Mouse (Mus musculus) gastrocnemius, postnatal 14 days (tissue): Measurements from ENCODE around the gene Serbp1. TPM values are rescaled to one million over a fixed set of nuclear protein-coding genes. Genes with fewer than 3 reads are reported as not detected.

Experiments
- DNase-seq: peaks from one replicate; pipeline ENCODE4 v3.0.0; 2021; ENCODE audit warnings: mixed read lengths
- intact Hi-C: fragments of 180-260 bp; cut with DNase I; formaldehyde crosslinking; loops from one replicate; pipeline ENCODE4 v1.15.1; 2025; ENCODE audit warnings: low total_unique reads
- total RNA-seq, 2 experiments: library from RNA; stranded (reverse); gene quantifications; 2 replicates each; pipeline ENCODE4 v1.2.3; 2021

The Serbp1 gene
- total RNA-seq, 2 experiments from 2014 or later: 304 to 369 TPM

DNA sequence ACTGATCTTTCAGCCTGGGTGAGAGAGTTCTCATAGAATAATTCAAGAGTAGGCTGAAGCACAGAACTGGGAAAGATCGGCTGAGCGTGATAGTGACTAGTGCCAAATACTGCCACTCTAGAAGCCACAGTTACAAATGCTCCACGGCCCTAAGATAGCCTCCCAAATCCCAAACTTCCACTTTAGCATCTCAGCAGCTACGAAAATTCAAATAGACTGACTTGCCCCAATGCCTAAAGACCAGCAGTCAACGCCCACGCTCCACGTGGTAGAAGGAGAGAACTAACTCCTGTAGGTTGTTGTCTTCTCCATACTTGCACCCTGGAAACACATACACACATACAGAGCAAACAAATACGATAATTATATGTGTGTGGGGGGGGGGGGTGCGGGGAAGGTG is 8.5 kb upstream of the Serbp1 start:
- intact Hi-C loops: no loop called here
- no peak for DNase-seq

GRCm38 (mm10) chr6:67229922-67230518 is 8.0 kb upstream of the Serbp1 start:
- intact Hi-C loops: no loop called here
- DNase-seq: no peak

DNA sequence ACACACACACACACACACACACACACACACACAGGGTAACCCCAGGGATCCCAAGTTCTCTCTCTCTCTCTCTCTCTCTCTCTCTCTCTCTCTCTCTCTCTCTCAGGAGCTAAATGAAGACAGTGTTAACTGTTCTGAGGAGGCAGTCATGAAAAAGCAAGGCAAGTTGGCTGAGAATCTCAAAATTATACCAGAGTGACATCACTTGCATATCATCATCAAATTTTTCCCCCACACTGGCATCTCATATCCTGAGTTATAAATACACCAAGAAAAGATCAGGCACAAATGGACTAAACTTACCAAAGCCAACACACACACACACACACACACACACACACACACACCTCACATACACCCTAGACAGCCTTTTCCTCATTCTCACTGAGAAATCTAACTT is 7.0 kb upstream of the Serbp1 start:
- intact Hi-C loops: no loop called here
- DNase-seq: no peak

GRCm38 (mm10) chr6:67235649-67236048 is 2.3 kb upstream of the Serbp1 start:
- intact Hi-C loops: no loop called here
- no peak for DNase-seq

GRCm38 (mm10) chr6:67236491-67237234 is 1.3 kb upstream of the Serbp1 start:
- DNase-seq: no peak
- intact Hi-C loops: no loop called here

GRCm38 (mm10) chr6:67241263-67241662 is 3.3 kb downstream of the Serbp1 start:
- DNase-seq: no peak
- intact Hi-C loops: no loop called here

GRCm38 (mm10) chr6:67243765-67244420 is 5.9 kb downstream of the Serbp1 start:
- intact Hi-C loops: no loop called here
- DNase-seq: no peak

DNA sequence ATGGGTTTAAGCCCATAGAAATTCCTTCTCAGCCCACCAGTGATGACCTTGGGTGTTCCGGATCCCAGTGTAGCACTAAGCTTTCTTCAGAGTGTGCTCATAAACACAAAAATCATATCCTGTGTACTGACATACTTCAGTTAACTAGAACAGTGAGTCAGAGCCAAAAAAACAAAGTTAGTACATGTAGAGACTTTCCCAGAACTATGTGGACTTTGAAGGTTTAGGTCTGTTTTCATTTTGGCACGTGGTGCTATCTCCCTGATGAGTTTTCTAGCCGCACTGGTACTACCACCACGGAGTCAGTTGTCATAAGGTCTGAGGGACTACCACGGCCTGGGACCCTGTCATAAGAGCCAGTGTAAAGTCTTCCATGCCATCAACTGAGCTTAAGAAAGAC is 6.5 kb downstream of the Serbp1 start:
- intact Hi-C loops: no loop called here
- DNase-seq: no peak

DNA sequence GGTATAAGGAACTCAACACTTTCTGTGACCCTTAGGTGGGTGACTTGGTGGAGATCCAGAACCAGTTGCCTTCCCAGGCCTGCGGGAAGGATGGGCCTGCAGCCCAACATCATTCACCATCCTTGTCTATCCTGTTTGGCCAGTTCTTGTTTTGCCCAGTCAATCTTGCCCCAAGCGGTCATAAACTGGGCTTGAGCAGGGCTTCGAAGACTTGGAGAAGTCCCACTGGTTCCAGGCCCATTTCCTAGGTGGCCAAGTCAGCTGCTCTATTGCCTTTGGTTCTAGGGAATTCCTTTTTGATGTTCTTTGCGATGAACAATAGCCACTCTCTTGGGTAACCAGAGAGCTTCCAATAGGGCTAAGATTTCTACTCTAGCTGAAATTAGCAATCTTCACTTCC is 13.1 kb downstream of the Serbp1 start:
- no peak for DNase-seq

GRCm38 (mm10) chr6:67264935-67265334 is 27.0 kb downstream of the Serbp1 start:
- no peak for DNase-seq
- intact Hi-C loops: no loop called here

More for the DNA sequence above, 13.1 kb downstream of the Serbp1 start:
- intact Hi-C loops: no loop called here

- no peak for DNase-seq
- intact Hi-C loops: no loop called here
Observed at GRCm38 (mm10) chr6:67266159-67266657, 28.2 kb downstream of the Serbp1 start.

DNA sequence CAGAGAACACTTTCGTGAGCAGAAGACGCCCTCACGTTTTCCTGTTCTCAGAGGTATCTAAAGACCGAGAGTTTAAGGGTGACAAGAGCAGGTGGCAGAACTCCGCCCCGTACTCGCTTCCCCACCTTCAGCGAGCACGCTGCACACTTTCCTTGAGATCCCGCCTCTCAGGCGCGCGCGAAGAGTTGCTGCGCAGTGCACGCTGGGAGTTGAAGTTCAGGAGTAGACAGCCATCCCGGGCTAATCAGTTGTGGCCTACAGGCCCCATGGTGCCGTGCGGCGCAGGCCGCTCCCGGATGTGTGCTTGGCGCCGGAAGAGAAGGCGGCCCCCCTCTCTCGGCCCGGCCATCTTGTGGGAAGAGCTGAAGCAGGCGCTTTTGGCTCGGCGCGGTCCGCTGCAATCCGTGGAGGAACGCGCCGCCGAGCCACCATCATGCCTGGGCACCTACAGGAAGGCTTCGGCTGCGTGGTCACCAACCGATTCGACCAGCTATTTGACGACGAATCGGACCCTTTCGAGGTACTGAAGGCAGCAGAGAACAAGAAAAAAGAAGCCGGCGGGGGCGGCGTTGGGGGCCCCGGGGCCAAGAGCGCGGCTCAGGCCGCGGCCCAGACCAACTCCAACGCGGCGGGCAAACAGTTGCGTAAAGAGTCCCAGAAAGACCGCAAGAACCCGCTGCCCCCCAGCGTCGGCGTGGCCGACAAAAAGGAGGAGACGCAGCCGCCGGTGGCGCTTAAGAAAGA is 28.9 kb downstream of the Serbp1 start:
- peak; percentile 95 for DNase-seq
- intact Hi-C loops: no loop called here

DNA sequence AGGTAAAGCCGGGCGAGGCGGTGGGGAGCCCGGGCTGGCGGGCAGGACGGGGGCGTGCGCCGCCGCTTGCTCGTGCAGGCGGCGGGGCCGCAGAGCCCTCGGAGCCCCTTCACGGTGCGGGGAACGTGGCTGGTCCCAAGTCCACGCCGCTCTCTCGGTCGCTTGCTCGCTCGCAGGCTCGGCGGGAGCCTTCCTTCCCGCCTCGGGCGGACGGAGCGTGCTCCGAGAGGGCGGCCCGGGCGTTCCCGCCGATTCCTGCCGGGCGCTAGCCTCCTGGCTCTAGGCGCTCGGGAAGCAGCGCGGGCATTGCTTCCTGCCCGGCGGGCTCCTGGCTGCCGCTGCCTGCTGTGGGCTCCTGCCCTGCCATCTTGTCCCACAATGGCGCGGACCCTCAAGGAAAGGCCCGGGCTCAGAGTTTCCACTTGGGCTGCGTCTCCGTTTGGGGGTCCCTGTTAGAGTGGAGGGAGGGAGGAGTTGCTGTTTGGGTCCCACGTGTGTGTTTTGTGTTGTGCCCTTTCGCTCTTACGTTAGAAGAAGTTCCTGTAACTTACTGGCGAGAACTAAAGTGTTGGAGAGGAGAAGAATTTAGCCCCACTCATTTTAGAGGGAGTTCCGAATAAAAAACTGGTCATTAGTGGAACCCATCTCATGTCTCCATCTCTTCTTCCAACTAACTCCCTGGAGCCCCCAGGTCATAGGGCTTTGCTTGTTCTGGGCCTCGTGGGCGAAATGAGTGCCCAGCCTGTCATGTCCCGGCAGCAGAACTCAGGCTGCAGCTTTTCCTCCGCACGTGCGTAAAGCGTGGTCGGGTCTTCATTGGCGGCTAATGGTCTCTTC is 29.6 kb downstream of the Serbp1 start:
- intact Hi-C loops: no loop called here
- DNase-seq: peak; percentile 36

GRCm38 (mm10) chr6:67268245-67268612 is 30.3 kb downstream of the Serbp1 start:
- no peak for DNase-seq
- intact Hi-C loops: no loop called here

GRCm38 (mm10) chr6:67268983-67269382 is 31.0 kb downstream of the Serbp1 start:
- DNase-seq: no peak
- intact Hi-C loops: no loop called here

DNA sequence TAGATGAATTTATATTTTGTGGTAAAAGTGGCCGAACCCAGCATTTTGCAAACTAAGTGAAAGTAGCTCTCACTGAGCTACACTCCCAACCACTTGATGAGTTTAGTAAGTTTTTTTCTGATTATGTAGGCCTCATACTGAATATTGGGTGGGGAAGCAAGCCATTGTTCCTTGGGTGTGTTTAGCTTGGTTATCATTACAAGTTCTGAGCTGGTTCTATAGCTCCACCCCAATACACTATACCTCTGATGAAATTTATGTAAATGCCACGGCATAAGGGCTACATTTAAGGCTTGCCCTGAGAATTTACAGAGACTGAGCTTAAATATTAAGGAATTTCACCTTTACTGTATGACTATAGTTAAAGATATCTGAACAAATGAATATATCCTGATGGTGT is 31.5 kb downstream of the Serbp1 start:
- intact Hi-C loops: no loop called here
- DNase-seq: no peak

GRCm38 (mm10) chr6:67277944-67278343 is 40.0 kb downstream of the Serbp1 start:
- no peak for DNase-seq

GRCm38 (mm10) chr6:67281614-67282197 is 43.7 kb downstream of the Serbp1 start:
- no peak for DNase-seq
- intact Hi-C loops: no loop called here

More at GRCm38 (mm10) chr6:67277944-67278343, 40.0 kb downstream of the Serbp1 start:
- intact Hi-C loops: no loop called here

GRCm38 (mm10) chr6:67282897-67283296 is 44.9 kb downstream of the Serbp1 start:
- intact Hi-C loops: no loop called here
- no peak for DNase-seq
